Mouse (Mus musculus) lung, adult 10 weeks (tissue): ENCODE data around the gene Alpi. TPM values are rescaled to one million over a fixed set of nuclear protein-coding genes. Genes with fewer than 3 reads are reported as not detected.

Experiments
- polyA plus RNA-seq: library from polyadenylated mRNA; stranded (reverse); fragments of 350-450 nt; fragmentation: Illumina TruSeq; extraction: RNeasy Lipid Tissue Mini Kit (QIAGEN cat#74804); gene quantifications from one replicate; pipeline ENCODE4 v1.2.3, GENCODE M21; 2014; ENCODE audit warnings: low read depth, low replicate concordance; ENCODE audit not compliant: insufficient read depth

The Alpi gene
- not detected for polyA plus RNA-seq

DNA sequence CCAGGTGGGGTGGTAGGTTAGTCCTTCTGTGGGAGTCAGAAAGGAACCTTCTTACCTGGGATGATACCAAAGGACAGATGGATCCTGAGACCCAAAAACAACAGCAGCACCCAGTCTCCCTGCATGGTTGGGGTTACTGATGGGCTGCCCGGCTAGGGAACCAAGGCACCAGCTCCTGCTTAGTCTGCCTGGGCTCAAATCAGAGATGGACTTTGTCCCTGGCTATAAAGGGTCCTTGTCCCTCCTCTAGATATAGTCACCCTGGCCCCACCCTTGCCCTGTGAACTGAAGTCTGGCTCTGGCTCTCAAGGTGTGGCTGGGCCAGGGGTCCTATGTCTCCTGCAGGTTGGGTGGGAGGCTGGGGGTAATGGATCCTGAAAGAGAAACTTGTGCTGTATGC lies at the start of gene Alpi:
Gene Alpi (minus strand): TSS at position 196 of the 400 bp plus-strand sequence.

DNA sequence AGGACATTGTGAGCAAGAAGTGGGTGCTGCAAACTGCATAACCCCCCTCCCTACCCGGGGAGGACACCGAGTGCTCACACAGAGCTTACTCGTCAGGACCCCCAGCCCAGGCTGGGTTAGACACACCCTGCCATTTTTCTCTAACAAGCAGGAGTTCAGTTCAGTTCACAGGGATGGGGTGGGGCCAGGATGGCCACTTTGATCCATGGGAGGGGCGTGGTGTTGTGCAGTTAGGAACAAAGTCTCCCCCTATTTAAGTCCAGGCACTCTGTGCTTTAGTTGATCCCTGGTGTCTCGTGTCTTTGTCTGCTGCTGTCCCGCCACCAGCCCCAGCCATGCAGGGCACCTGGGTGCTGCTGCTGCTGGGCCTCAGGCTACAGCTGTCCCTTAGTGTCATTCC lies 23.3 kb upstream of the Alpi start, which contains the start of gene Akp3:
Gene Akp3 (plus strand): TSS at position 301 of the 400 bp plus-strand sequence.

DNA sequence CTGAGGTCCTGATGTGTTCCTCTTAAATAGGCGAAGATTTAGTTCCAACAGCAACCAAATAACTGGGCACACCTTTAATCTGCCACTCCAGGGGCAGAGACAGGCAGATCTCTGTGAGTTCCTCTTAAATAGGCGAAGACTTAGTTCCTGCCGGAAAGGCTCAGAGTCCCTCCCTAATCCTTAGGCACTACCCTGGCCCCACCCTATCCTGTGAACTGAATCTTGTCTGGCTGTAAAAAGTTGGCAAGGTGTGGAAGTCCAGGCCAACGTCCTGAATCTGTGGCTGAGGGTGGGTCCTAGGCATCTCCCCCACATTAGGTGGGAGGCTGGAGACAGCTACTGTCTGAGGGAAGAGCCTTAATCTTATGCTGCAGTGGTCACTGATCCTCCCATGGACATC lies 11.6 kb downstream of the Alpi start, which contains the start of gene Alppl2:
Gene Alppl2 (minus strand): TSS at position 101 of the 400 bp plus-strand sequence.

Other genes starting within 250 kb of the Alpi start
- gene Alppl2, start 11.7 kb downstream of the Alpi start, polyA plus RNA-seq, result not detected
- gene Akp3, start 23.4 kb upstream of the Alpi start, polyA plus RNA-seq, result not detected
- gene Ecel1, start 54.9 kb upstream of the Alpi start, polyA plus RNA-seq, result not detected
- gene Prss56, start 81.7 kb upstream of the Alpi start, polyA plus RNA-seq, result not detected
- not detected for gene Chrnd, start 89.0 kb upstream of the Alpi start, polyA plus RNA-seq
- not detected for gene Chrng, start 103.1 kb upstream of the Alpi start, polyA plus RNA-seq
- gene Eif4e2, start 112.3 kb upstream of the Alpi start, polyA plus RNA-seq, result 40.2 TPM
- 1.1 TPM for gene Efhd1, start 162.8 kb upstream of the Alpi start, polyA plus RNA-seq
- 15.7 TPM for gene Gigyf2, start 225.4 kb upstream of the Alpi start, polyA plus RNA-seq